Mouse (Mus musculus) ES-E14 (cell line): ENCODE measurements around the gene H60c.

Experiments
- CHD2 ChIP-seq: IDR thresholded peaks from 2 replicates; pipeline ENCODE4 v1.6.1; 2014; ENCODE audit warnings: mild to moderate bottlenecking, low read depth, low read length, inconsistent platforms
- HCFC1 ChIP-seq: IDR thresholded peaks from 2 replicates; pipeline ENCODE4 v1.6.1; 2012; ENCODE audit warnings: low read length, inconsistent platforms, borderline replicate concordance; ENCODE audit not compliant: insufficient read depth
- MAFK ChIP-seq: IDR thresholded peaks from 2 replicates; pipeline ENCODE4 v1.6.1; 2014; ENCODE audit warnings: mild to moderate bottlenecking, low read depth, low read length, inconsistent platforms; ENCODE audit not compliant: insufficient read depth
- ZNF384 ChIP-seq: IDR thresholded peaks from 2 replicates; pipeline ENCODE4 v1.6.1; 2012; ENCODE audit warnings: low read depth, low read length, inconsistent platforms

- TF ChIP-seq ZNF384, result no peak
- TF ChIP-seq HCFC1, result no peak
- TF ChIP-seq CHD2, result no peak
- TF ChIP-seq MAFK, result no peak
Observed at GRCm38 (mm10) chr10:3308821-3309206, 41.2 kb upstream of the H60c start.
